Mouse (Mus musculus): Measurements from ENCODE around the gene Gm49601. TPM values are rescaled to one million over a fixed set of nuclear protein-coding genes. Genes with fewer than 3 reads are reported as not detected.

Gm49601 gene
- polyA plus RNA-seq, 1 experiment from 2014 or later: not detected

GRCm38 (mm10) chr16:18642291-18642690 lies 16.1 kb upstream of the Gm49601 start:
- Histone ChIP-seq H3K4me2 (ENCODE audit: low read depth, low read length) (no peak overlapping the region), H3K27me3 (ENCODE audit: insufficient read depth, low read length) (no peaks in the 10 kb centered on the region), H3K4me1 (ENCODE audit: insufficient read depth) (no peaks in the 10 kb centered on the region), H3K27ac (ENCODE audit: low read depth) (no peak overlapping the region), H3K36me3 (replicated peaks; ENCODE audit: insufficient read depth, low read length) (no peaks in the 10 kb centered on the region), H3K9me3 (ENCODE audit: low read length) (no peaks in the 10 kb centered on the region), H3K4me3 (ENCODE audit: low read depth, low read length) (no peak overlapping the region), H3K9ac (replicated peaks) (no peak overlapping the region)
- ATAC-seq: no peak
- TF ChIP-seq EP300 (IDR thresholded peaks at IDR 0.05; ENCODE audit: low read depth): no peak
- TF ChIP-seq CTCF (IDR thresholded peaks at IDR 0.05; ENCODE audit: low read depth): no peak
- no peak for DNase-seq
- WGBS (ENCODE audit: insufficient replicate concordance): 41% methylated on average over 7 of the region's 7 CpGs

- Histone ChIP-seq H3K27ac (ENCODE audit: low read depth) (no peak overlapping the region), H3K4me3 (ENCODE audit: low read depth, low read length) (no peak overlapping the region), H3K36me3 (replicated peaks; ENCODE audit: insufficient read depth, low read length) (no peaks in the 10 kb centered on the region), H3K9ac (replicated peaks) (no peak overlapping the region), H3K4me2 (ENCODE audit: low read depth, low read length) (no peak overlapping the region), H3K4me1 (ENCODE audit: insufficient read depth) (no peaks in the 10 kb centered on the region), H3K27me3 (ENCODE audit: insufficient read depth, low read length) (no peaks in the 10 kb centered on the region), H3K9me3 (ENCODE audit: low read length) (no peaks in the 10 kb centered on the region)
- 57% methylated on average over 1 of the region's 1 CpGs for WGBS (ENCODE audit: insufficient replicate concordance)
- no peak for DNase-seq
- ATAC-seq: no peak
- TF ChIP-seq CTCF (IDR thresholded peaks at IDR 0.05; ENCODE audit: low read depth) (no peak), EP300 (IDR thresholded peaks at IDR 0.05; ENCODE audit: low read depth) (no peak)
Observed at GRCm38 (mm10) chr16:18639382-18639929, 13.2 kb upstream of the Gm49601 start.

- H3K27me3 ChIP-seq (ENCODE audit: insufficient read depth, low read length): no peaks in the 10 kb centered on the region
- no peak for ATAC-seq
- no peak overlapping the region for H3K27ac ChIP-seq (ENCODE audit: low read depth)
- no peak overlapping the region for H3K9ac ChIP-seq (replicated peaks)
- H3K9me3 ChIP-seq (ENCODE audit: low read length): no peaks in the 10 kb centered on the region
- 43% methylated on average over 2 of the region's 2 CpGs for WGBS (ENCODE audit: insufficient replicate concordance)
- H3K4me2 ChIP-seq (ENCODE audit: low read depth, low read length): no peak overlapping the region
- peak; percentile 15 for DNase-seq
- no peak overlapping the region for H3K4me3 ChIP-seq (ENCODE audit: low read depth, low read length)
- TF ChIP-seq EP300 (IDR thresholded peaks at IDR 0.05; ENCODE audit: low read depth): no peak
- H3K36me3 ChIP-seq (replicated peaks; ENCODE audit: insufficient read depth, low read length): no peaks in the 10 kb centered on the region
- H3K4me1 ChIP-seq (ENCODE audit: insufficient read depth): no peaks in the 10 kb centered on the region
Observed at GRCm38 (mm10) chr16:18638396-18638795, 12.2 kb upstream of the Gm49601 start.

- H3K4me2 ChIP-seq (ENCODE audit: low read depth, low read length): no peak overlapping the region
- DNase-seq (peak; percentile 2), ATAC-seq (no peak)
- no peaks in the 10 kb centered on the region for H3K9me3 ChIP-seq (ENCODE audit: low read length)
- no peaks in the 10 kb centered on the region; the same call in 1 of the 2 replicates for H3K4me1 ChIP-seq (ENCODE audit: insufficient read depth)
- TF ChIP-seq EP300 (IDR thresholded peaks at IDR 0.05; ENCODE audit: low read depth) (no peak), CTCF (IDR thresholded peaks at IDR 0.05; ENCODE audit: low read depth) (no peak)
- no peak overlapping the region for H3K4me3 ChIP-seq (ENCODE audit: low read depth, low read length)
- WGBS (ENCODE audit: insufficient replicate concordance): 36% methylated on average over 3 of the region's 3 CpGs
- H3K9ac ChIP-seq (replicated peaks): no peak overlapping the region
- no peaks in the 10 kb centered on the region for H3K27me3 ChIP-seq (ENCODE audit: insufficient read depth, low read length)
- H3K36me3 ChIP-seq (replicated peaks; ENCODE audit: insufficient read depth, low read length): no peaks in the 10 kb centered on the region
- no peak overlapping the region for H3K27ac ChIP-seq (ENCODE audit: low read depth)
Observed at GRCm38 (mm10) chr16:18636804-18637203, 10.6 kb upstream of the Gm49601 start.

GRCm38 (mm10) chr16:18636401-18636800 lies 10.2 kb upstream of the Gm49601 start:
- 83% methylated on average over 5 of the region's 5 CpGs for WGBS (ENCODE audit: insufficient replicate concordance)

GRCm38 (mm10) chr16:18633333-18633732 lies 7.1 kb upstream of the Gm49601 start:
- WGBS (ENCODE audit: insufficient replicate concordance): 50% methylated on average over 1 of the region's 1 CpGs
- H3K9me3 ChIP-seq (ENCODE audit: low read length): no peaks in the 10 kb centered on the region
- H3K36me3 ChIP-seq (replicated peaks; ENCODE audit: insufficient read depth, low read length): no peaks in the 10 kb centered on the region
- TF ChIP-seq EP300 (IDR thresholded peaks at IDR 0.05; ENCODE audit: low read depth) (no peak), CTCF (IDR thresholded peaks at IDR 0.05; ENCODE audit: low read depth) (no peak)
- H3K27ac ChIP-seq (ENCODE audit: low read depth): no peak overlapping the region
- H3K4me3 ChIP-seq (ENCODE audit: low read depth, low read length): no peak overlapping the region
- H3K4me2 ChIP-seq (ENCODE audit: low read depth, low read length): no peak overlapping the region
- H3K4me1 ChIP-seq (ENCODE audit: insufficient read depth): peaks cover 5% of the 10 kb centered on the region; the same call in 1 of the 2 replicates
- no peak for ATAC-seq
- peaks cover 12% of the 10 kb centered on the region for H3K27me3 ChIP-seq (ENCODE audit: insufficient read depth, low read length)
- H3K9ac ChIP-seq (replicated peaks): no peak overlapping the region
- DNase-seq: no peak

More at GRCm38 (mm10) chr16:18636401-18636800, 10.2 kb upstream of the Gm49601 start:
- H3K4me1 ChIP-seq (ENCODE audit: insufficient read depth): no peaks in the 10 kb centered on the region; the same call in 1 of the 2 replicates
- no peak for TF ChIP-seq EP300 (IDR thresholded peaks at IDR 0.05; ENCODE audit: low read depth)
- TF ChIP-seq CTCF (IDR thresholded peaks at IDR 0.05; ENCODE audit: low read depth): no peak
- ATAC-seq (no peak), DNase-seq (peak; percentile 8)
- no peaks in the 10 kb centered on the region for H3K9me3 ChIP-seq (ENCODE audit: low read length)
- H3K36me3 ChIP-seq (replicated peaks; ENCODE audit: insufficient read depth, low read length): no peaks in the 10 kb centered on the region
- no peak overlapping the region for H3K4me2 ChIP-seq (ENCODE audit: low read depth, low read length)
- no peak overlapping the region for H3K27ac ChIP-seq (ENCODE audit: low read depth)
- H3K9ac ChIP-seq (replicated peaks): no peak overlapping the region
- H3K4me3 ChIP-seq (ENCODE audit: low read depth, low read length): no peak overlapping the region
- no peaks in the 10 kb centered on the region for H3K27me3 ChIP-seq (ENCODE audit: insufficient read depth, low read length)

Measured in liver, postnatal 0 days (tissue).